Mouse (Mus musculus): Measurements from ENCODE around the gene Tnip3.
A peak's percentile ranks its signal among the peaks of the same experiment; 100 is the strongest.

The Tnip3 gene

DNA sequence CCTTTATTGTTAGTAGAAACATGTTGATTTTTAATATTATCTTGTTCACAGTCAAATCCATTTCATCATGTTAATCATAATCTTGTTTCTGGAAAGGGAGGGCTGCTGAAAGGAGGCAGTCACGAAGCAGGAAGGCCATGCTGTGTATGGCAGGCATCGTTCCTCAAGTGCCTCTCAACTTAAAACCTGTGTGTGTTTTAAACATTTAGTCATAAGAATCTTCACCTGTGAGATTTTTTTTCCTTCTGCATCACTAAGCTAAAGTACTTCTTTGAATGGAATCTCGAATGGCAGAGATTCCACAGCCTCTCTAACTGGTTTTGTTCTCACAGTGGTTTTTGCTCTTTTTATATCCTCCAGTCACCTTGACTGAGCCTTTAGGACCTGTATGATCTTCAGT is 121.3 kb downstream of the Tnip3 start:
- no peak for DNase-seq (ENCODE audit: low spot score in 2 of 2)

DNA sequence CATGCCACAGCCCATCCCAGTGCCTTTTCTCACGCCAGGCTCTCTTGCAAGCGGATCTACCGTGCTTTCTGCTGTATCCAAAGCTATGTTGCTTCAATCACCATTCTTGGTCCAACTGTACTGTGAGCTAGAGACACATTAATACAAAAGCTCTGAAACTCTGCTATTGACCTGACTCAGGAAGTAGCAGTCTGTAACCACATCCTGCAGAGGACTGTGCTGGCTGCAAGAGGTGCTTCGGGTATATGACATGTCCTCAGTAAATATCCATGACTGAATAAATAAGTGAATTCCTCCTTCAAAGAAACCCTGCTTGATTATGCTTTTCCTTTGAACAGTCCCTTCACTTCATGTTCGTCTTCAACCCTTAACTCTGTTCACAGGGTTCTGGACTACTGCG is 122.6 kb downstream of the Tnip3 start:
- no peak for DNase-seq (ENCODE audit: low spot score in 2 of 2)

DNA sequence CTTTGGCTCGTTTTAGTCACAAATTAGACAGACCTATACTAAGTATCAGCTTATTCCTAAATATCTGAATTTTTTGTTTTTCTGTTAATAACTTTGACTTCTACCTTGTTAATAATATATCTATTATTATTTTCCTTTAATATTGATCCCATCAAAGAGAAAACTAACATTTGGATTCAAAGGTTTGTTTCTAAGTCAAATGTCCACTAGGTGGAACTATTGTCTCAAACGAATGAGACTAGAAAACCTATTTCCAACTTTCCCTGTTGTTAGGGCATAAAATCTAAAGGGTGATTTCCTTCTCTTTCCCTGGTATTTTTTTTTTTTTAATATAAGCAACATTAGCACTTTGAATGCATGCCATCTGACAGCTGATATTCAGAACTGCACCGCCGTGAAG is 126.3 kb downstream of the Tnip3 start:
- DNase-seq (ENCODE audit: low spot score in 2 of 2), result no peak

DNA sequence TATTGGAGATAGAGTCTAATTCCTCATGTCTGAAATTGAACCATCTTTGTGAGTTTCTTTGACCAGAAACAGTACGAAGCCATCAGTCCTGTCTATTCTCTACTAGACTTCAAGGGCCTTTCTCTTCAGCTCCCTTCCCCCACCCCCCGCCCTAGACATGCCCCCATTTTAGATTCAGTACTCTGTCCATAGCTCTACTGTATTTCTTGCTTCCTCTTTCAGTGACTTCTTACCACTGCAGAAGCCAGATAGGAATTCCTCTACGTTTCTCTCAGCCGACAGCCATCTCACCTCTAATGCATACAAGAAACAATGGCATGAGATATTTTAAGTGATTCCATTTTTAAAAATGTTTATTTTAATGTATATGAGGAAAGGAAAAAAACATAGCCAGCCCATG is 136.2 kb downstream of the Tnip3 start:
- no peak for DNase-seq (ENCODE audit: low spot score in 2 of 2)

DNA sequence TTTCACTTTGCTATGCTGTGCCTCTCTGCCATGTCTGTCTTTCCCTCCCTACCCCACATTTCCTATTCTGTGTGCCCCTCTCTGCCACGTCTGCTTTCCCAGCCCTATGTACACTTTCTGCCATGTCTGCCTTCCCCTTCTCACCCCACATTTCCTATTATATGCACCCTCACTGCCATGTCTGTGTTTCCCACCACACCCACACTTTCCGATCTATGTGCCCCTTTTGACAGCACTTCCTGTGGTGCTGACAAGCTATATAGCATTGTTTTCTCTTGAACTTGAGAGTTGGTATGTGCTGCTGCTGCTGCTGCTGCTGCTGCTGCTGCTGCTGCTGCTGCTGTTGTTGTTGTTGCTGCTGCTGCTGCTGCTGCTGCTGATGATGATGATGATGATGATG is 136.9 kb downstream of the Tnip3 start:
- no peak for DNase-seq (ENCODE audit: low spot score in 2 of 2)

DNA sequence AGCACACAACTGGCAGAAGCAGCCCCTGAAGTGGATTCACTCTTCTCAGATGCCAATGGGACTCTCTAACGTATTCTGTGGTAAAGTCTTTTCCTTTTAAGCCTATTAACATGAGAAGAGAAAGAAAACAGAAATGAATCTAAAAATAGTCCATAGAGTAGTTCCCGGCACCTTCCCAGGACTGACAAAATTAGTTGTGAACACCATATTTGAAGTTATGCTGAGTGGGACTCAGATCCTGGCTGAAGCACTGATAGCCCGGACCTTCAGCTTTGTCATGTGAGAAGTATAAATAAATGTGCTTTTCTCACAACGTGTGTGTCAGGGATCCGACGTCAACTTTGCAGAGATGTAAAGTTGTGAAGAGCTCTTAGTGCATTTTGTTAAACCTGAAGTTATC is 138.9 kb downstream of the Tnip3 start:
- no peak for DNase-seq (ENCODE audit: low spot score in 2 of 2)

DNA sequence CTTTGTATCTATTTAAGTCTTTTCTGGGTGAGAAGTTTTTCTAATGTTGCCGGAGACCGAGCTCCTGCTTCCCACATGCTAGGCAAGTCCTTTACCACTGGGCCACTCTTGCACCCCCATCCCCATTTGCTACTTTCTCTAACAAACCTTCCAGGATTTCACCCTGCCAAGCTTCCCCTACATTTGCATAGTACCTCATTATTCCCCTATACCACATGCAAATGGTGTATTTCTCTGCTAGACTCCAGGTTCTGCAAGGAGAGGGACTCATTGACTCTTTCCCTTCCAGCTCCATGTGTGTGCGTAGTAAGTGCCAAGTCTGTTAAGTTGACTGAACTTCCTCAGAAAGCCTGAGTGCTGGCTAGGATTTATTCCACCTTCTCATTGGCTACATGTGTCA is 141.2 kb downstream of the Tnip3 start:
- DNase-seq (ENCODE audit: low spot score in 2 of 2), result no peak

- DNase-seq (ENCODE audit: low spot score in 2 of 2), result no peak
These were observed 144.9 kb downstream of the Tnip3 start for GRCm38 (mm10) chr6:65669971-65670370.

DNA sequence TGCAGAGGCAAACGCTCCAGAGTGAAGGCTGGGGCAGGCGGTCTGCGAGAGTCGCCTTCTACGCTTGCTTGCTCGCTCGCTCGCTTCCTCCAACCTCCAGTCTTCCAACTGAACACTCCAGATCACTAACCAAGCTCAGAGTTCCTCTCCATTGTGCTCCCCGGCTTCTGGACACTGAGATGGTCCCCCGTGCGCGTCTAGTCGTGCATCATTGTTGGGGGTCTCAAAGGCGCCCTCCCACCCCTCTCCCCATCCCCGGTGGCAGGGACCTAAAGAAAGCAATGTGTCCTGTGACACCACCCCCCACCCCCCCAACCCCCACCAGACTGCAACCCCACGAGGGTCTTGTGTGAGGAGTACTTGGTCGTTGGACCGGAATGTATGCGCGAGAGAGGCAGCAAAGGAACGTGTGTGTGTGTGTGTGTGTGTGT is 145.9 kb downstream of the Tnip3 start:
- no peak for DNase-seq (ENCODE audit: low spot score in 2 of 2)

DNA sequence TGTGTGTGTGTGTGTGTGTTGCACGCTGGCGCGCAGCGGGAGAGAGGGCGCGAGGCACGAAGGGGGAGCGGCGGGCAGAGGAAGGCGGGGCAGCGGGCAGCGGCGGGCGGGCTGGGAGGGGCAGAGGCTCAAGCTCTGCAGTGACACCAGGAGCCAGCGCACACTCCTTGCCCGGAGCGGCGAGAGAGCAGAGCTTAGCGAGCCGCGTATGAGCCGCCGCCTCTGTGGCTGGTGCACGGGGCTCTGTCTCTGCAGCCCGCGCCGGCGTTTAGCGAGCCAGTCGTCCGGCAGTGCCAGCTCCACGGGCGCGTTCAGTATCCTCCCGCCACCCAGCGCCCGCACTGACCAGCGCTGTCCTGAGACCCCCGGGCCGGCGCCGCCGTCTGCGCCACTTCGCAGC is 146.3 kb downstream of the Tnip3 start, which contains the start of gene Ndnf:
TSS of gene Ndnf (plus strand) at position 140 of the 400 bp plus-strand sequence.
- peak in 1 of 2 experiments; percentile 27 for DNase-seq (ENCODE audit: low spot score in 2 of 2)

DNA sequence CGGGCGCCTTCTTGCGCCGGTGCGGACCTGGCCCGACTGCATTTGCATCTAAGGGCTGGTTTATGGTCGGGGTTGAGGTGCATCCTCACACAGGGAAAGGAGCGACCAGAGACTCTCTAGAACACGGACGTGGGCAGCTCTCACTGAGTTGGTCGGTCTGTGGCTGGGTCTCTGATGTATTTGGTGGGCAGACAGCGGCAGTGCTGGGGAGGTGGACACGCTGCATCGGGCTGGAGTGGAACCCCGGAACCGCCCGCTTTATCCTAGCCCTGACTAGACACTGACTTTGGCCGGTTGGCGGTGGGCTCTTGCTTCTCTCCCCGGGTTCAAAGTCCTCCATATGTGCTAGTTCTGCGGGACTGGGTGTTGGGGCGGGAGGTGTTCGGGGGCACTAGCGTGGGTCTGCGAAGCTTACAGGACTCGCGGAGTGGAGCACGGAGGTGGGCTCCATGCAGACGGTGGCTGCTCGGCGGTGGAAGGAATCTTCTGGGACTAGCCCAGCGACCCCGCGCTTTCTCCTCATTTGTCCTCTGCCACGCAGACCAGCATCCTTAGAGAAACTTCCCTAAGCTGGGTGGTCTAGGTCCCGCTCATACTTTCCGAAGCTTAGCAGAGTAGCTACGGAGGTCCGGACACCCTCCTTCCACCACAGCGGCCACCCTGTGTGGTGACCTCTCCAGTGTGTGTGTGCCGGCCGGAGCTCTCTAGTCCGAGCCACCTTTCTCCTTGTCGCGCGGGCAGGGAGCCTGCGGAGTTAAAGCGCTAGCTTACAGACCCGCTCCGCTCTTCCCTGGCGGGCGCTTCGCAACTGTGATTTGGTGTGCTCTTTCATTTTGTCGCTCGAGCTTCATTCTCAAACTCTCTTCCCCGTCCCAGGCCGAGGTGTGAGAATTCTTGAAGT is 147.3 kb downstream of the Tnip3 start:
- DNase-seq (ENCODE audit: low spot score in 2 of 2), result peak in 1 of 2 experiments; percentile 7
